ENCODE assay signal across 8 mouse cellular contexts in the genomic region with DNA sequence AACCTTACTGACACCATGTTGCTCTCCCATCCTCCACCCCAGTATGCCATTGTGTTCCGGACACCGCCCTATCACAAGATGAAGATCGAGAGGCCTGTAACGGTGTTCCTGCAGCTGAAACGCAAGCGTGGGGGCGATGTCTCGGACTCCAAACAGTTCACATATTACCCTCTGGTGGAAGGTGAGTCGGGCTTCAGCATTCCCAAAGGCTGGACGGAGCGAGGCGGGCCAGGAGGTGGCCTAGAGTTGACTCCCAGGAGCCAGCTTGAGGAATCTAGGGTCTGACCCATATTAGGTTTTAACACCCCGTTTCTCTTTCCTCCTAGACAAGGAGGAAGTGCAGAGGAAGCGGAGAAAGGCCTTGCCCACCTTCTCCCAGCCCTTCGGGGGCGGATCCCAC. TPM values are rescaled to one million over a fixed set of nuclear protein-coding genes. Genes with fewer than 3 reads are reported as not detected.
DNase-seq lines count a peak whose midpoint lies in the region; ATAC-seq and TF ChIP-seq lines count a peak whose summit lies in the region.

No protein-coding gene starts in this region.

- DNase-seq in kidney, adult 9 months = no peak
- peak; percentile 16 to 27 for DNase-seq in cerebellum, adult 2 months
- peak; percentile 55 for DNase-seq in forebrain, embryonic 11.5 days (ENCODE audit: low spot score)
- DNase-seq in liver, embryonic 11.5 days (ENCODE audit: low spot score) = peak; percentile 33
- DNase-seq in left cerebral cortex, postnatal 4 days = no peak
- no peak for DNase-seq in spleen, adult 18-20 months

- no peak for ATAC-seq in kidney, embryonic 16.5 days (ENCODE audit: low FRiP score, low TSS enrichment)
- no peak for ATAC-seq in forebrain, embryonic 11.5 days (replicated peaks; ENCODE audit: low FRiP score)
- no peak for ATAC-seq in liver, embryonic 11.5 days (replicated peaks; ENCODE audit: low FRiP score)
- ATAC-seq in erythroblast, adult 5-6 weeks (replicated peaks; ENCODE audit: low FRiP score, poor library complexity, severe bottlenecking) = no peak

- no peak overlapping the region for H3K27ac ChIP-seq in kidney, embryonic 16.5 days (ENCODE audit: low read length)
- H3K27ac ChIP-seq in cerebellum, adult 2 months (ENCODE audit: insufficient read depth, low read length) = no peak overlapping the region
- no peak overlapping the region for H3K27ac ChIP-seq in forebrain, embryonic 11.5 days (ENCODE audit: low read depth, low read length)
- no peak overlapping the region for H3K27ac ChIP-seq in liver, embryonic 11.5 days (ENCODE audit: low read depth, low read length)

- intact Hi-C loops in left cerebral cortex, postnatal 4 days (cut with DNase I) = loop anchor here (5.0 kb wide), 1 partner anchor 171 kb away; no protein-coding TSS in a partner anchor

- WGBS in kidney, embryonic 16.5 days = 72% methylated on average over 16 of the region's 16 CpGs
- 81% methylated on average over 16 of the region's 16 CpGs for WGBS in cerebellum, adult 2 months
- 51% methylated on average over 16 of the region's 16 CpGs for WGBS in forebrain, embryonic 11.5 days
- 62% methylated on average over 16 of the region's 16 CpGs for WGBS in liver, embryonic 11.5 days

- H3K4me1 ChIP-seq in kidney, embryonic 16.5 days (ENCODE audit: insufficient read depth, low read length) = peaks cover 17% of the 10 kb centered on the region
- H3K4me1 ChIP-seq in cerebellum, adult 2 months (ENCODE audit: control insufficient read depth, insufficient read depth, low read length) = peaks cover 8% of the 10 kb centered on the region; the same call in 1 of the 2 replicates
- peaks cover 10% of the 10 kb centered on the region for H3K4me1 ChIP-seq in forebrain, embryonic 11.5 days (replicated peaks; ENCODE audit: control insufficient read depth, insufficient read depth, low read length)
- peaks cover 16% of the 10 kb centered on the region for H3K4me1 ChIP-seq in liver, embryonic 11.5 days (replicated peaks; ENCODE audit: control insufficient read depth, insufficient read depth, low read length)

- TF ChIP-seq POLR2A in cerebellum, adult 2 months (IDR thresholded peaks at IDR 0.05; ENCODE audit: borderline replicate concordance, insufficient read depth, low read length) = no peak

- no peak overlapping the region for H3K9ac ChIP-seq in kidney, embryonic 16.5 days (replicated peaks; ENCODE audit: low read length)
- H3K9ac ChIP-seq in forebrain, embryonic 11.5 days (ENCODE audit: low read length) = 0 out of 2 replicates have a peak overlapping the region, but pooled peaks have one; percentile 20
- H3K9ac ChIP-seq in liver, embryonic 11.5 days (ENCODE audit: low read depth, low read length) = peak overlapping the region; percentile 69; the same call in 1 of the 2 replicates

- peaks cover 4% of the 10 kb centered on the region for H3K36me3 ChIP-seq in kidney, embryonic 16.5 days (ENCODE audit: insufficient read depth, low read length)
- no peaks in the 10 kb centered on the region for H3K36me3 ChIP-seq in forebrain, embryonic 11.5 days (ENCODE audit: control insufficient read depth, insufficient read depth, low read length)
- peaks cover 13% of the 10 kb centered on the region for H3K36me3 ChIP-seq in liver, embryonic 11.5 days (ENCODE audit: control insufficient read depth, insufficient read depth, low read length)

- H3K27me3 ChIP-seq in kidney, embryonic 16.5 days (ENCODE audit: insufficient read depth, low read length) = peaks cover 9% of the 10 kb centered on the region
- H3K27me3 ChIP-seq in cerebellum, adult 2 months (ENCODE audit: control insufficient read depth, insufficient read depth, low read length) = no peaks in the 10 kb centered on the region; the same call in 1 of the 2 replicates
- H3K27me3 ChIP-seq in forebrain, embryonic 11.5 days (ENCODE audit: control insufficient read depth, insufficient read depth, low read length) = peaks cover 28% of the 10 kb centered on the region
- H3K27me3 ChIP-seq in liver, embryonic 11.5 days (replicated peaks; ENCODE audit: control insufficient read depth, insufficient read depth, low read length) = peaks cover 23% of the 10 kb centered on the region

- no peak overlapping the region for H3K4me3 ChIP-seq in kidney, embryonic 16.5 days (ENCODE audit: low read length)
- H3K4me3 ChIP-seq in cerebellum, adult 2 months (replicated peaks; ENCODE audit: insufficient read depth, low read depth, low read length) = no peak overlapping the region
- H3K4me3 ChIP-seq in forebrain, embryonic 11.5 days (ENCODE audit: low read depth, low read length) = no peak overlapping the region; the same call in 1 of the 2 replicates
- peak overlapping the region; percentile 52; the same call in 1 of the 2 replicates for H3K4me3 ChIP-seq in liver, embryonic 11.5 days (ENCODE audit: low read depth, low read length)

- 0 out of 2 replicates have a peak overlapping the region, but pooled peaks have one; percentile 79 for H3K4me2 ChIP-seq in kidney, embryonic 16.5 days (replicated peaks; ENCODE audit: low read depth, low read length)
- H3K4me2 ChIP-seq in forebrain, embryonic 11.5 days (ENCODE audit: low read depth, low read length, severe bottlenecking) = peak overlapping the region; percentile 74; the same call in 1 of the 2 replicates
- peak overlapping the region; percentile 95 for H3K4me2 ChIP-seq in liver, embryonic 11.5 days

- no peak for TF ChIP-seq CTCF in cerebellum, adult 2 months (IDR thresholded peaks at IDR 0.05; ENCODE audit: borderline replicate concordance, insufficient read depth, low read depth, low read length)

- no peaks in the 10 kb centered on the region for H3K9me3 ChIP-seq in kidney, embryonic 16.5 days (ENCODE audit: low read length)
- no peaks in the 10 kb centered on the region for H3K9me3 ChIP-seq in forebrain, embryonic 11.5 days (ENCODE audit: control insufficient read depth, low read length)
- H3K9me3 ChIP-seq in liver, embryonic 11.5 days (ENCODE audit: control insufficient read depth, low read length) = no peaks in the 10 kb centered on the region

RNA-seq across cellular contexts. Expression of gene Nfkb2, which starts 4.2 kb away (rescaled TPM):
- 9.7 and 11.5 TPM in 2 replicates for polyA plus RNA-seq in kidney, embryonic 16.5 days (2015; fragmentation: Nextera tagmentation; extraction: Ambion mirVana)
- 4.2 TPM in 2 replicates for polyA plus RNA-seq in cerebellum, adult 2 months (2012; rRNA removed)
- 4.1 and 4.2 TPM in 2 replicates for polyA plus RNA-seq in forebrain, embryonic 11.5 days (2014; fragmentation: Nextera tagmentation; extraction: Ambion mirVana)
- polyA plus RNA-seq in liver, embryonic 11.5 days (2014; fragmentation: Nextera tagmentation; extraction: Ambion mirVana) = 6.0 and 6.6 TPM in 2 replicates
- total RNA-seq in left cerebral cortex, postnatal 4 days (2021) = 1 to 10 TPM; 2.5 to 2.8 TPM
- 0.96 and 1.0 TPM in 2 replicates for total RNA-seq in erythroblast, adult 5-6 weeks (2015; ENCODE audit: low replicate concordance)
- 2.8 and 3.1 TPM in 2 replicates for total RNA-seq in erythroblast, adult 5-6 weeks (2017; ENCODE audit: low replicate concordance)

RNA-seq across cellular contexts. Expression of gene Psd, which starts 18.7 kb away (rescaled TPM):
- 4.5 and 5.4 TPM in 2 replicates for polyA plus RNA-seq in kidney, embryonic 16.5 days (2015; fragmentation: Nextera tagmentation; extraction: Ambion mirVana)
- 194 and 207 TPM in 2 replicates for polyA plus RNA-seq in cerebellum, adult 2 months (2012; rRNA removed)
- polyA plus RNA-seq in forebrain, embryonic 11.5 days (2014; fragmentation: Nextera tagmentation; extraction: Ambion mirVana) = 10.7 and 11.3 TPM in 2 replicates
- 11.9 and 12.4 TPM in 2 replicates for polyA plus RNA-seq in liver, embryonic 11.5 days (2014; fragmentation: Nextera tagmentation; extraction: Ambion mirVana)
- total RNA-seq in left cerebral cortex, postnatal 4 days (2021) = 100 to 1,000 TPM; 670 to 671 TPM
- total RNA-seq in erythroblast, adult 5-6 weeks (2015; ENCODE audit: low replicate concordance) = 0.63 TPM in 1 of 2 replicates, not detected in the other
- total RNA-seq in erythroblast, adult 5-6 weeks (2017; ENCODE audit: low replicate concordance) = 0.70 TPM in 1 of 2 replicates, not detected in the other

RNA-seq across cellular contexts. Expression of gene Fbxl15, which starts 19.7 kb away (rescaled TPM):
- 22.4 and 26.0 TPM in 2 replicates for polyA plus RNA-seq in kidney, embryonic 16.5 days (2015; fragmentation: Nextera tagmentation; extraction: Ambion mirVana)
- polyA plus RNA-seq in cerebellum, adult 2 months (2012; rRNA removed) = 38.8 and 41.7 TPM in 2 replicates
- 22.5 and 25.8 TPM in 2 replicates for polyA plus RNA-seq in forebrain, embryonic 11.5 days (2014; fragmentation: Nextera tagmentation; extraction: Ambion mirVana)
- 15.7 and 16.4 TPM in 2 replicates for polyA plus RNA-seq in liver, embryonic 11.5 days (2014; fragmentation: Nextera tagmentation; extraction: Ambion mirVana)
- 10 to 100 TPM; 22.3 to 23.4 TPM for total RNA-seq in left cerebral cortex, postnatal 4 days (2021)
- not detected in 2 replicates for total RNA-seq in erythroblast, adult 5-6 weeks (2015; ENCODE audit: low replicate concordance)
- not detected in 2 replicates for total RNA-seq in erythroblast, adult 5-6 weeks (2017; ENCODE audit: low replicate concordance)

RNA-seq across cellular contexts. Expression of gene Cuedc2, which starts 30.2 kb away (rescaled TPM):
- polyA plus RNA-seq in kidney, embryonic 16.5 days (2015; fragmentation: Nextera tagmentation; extraction: Ambion mirVana) = 188 and 198 TPM in 2 replicates
- 258 and 262 TPM in 2 replicates for polyA plus RNA-seq in cerebellum, adult 2 months (2012; rRNA removed)
- 217 and 242 TPM in 2 replicates for polyA plus RNA-seq in forebrain, embryonic 11.5 days (2014; fragmentation: Nextera tagmentation; extraction: Ambion mirVana)
- polyA plus RNA-seq in liver, embryonic 11.5 days (2014; fragmentation: Nextera tagmentation; extraction: Ambion mirVana) = 151 and 153 TPM in 2 replicates
- total RNA-seq in left cerebral cortex, postnatal 4 days (2021) = 100 to 1,000 TPM; 221 to 222 TPM
- 8.1 and 8.4 TPM in 2 replicates for total RNA-seq in erythroblast, adult 5-6 weeks (2015; ENCODE audit: low replicate concordance)
- 23.6 and 39.4 TPM in 2 replicates for total RNA-seq in erythroblast, adult 5-6 weeks (2017; ENCODE audit: low replicate concordance)

RNA-seq across cellular contexts. Expression of gene Mfsd13a, which starts 32.6 kb away (rescaled TPM):
- polyA plus RNA-seq in kidney, embryonic 16.5 days (2015; fragmentation: Nextera tagmentation; extraction: Ambion mirVana) = 14.7 and 16.9 TPM in 2 replicates
- polyA plus RNA-seq in cerebellum, adult 2 months (2012; rRNA removed) = 32.3 and 32.9 TPM in 2 replicates
- 7.9 and 8.6 TPM in 2 replicates for polyA plus RNA-seq in forebrain, embryonic 11.5 days (2014; fragmentation: Nextera tagmentation; extraction: Ambion mirVana)
- polyA plus RNA-seq in liver, embryonic 11.5 days (2014; fragmentation: Nextera tagmentation; extraction: Ambion mirVana) = 21.9 and 25.4 TPM in 2 replicates
- 10 to 100 TPM; 16.8 to 18.3 TPM for total RNA-seq in left cerebral cortex, postnatal 4 days (2021)
- total RNA-seq in erythroblast, adult 5-6 weeks (2015; ENCODE audit: low replicate concordance) = 5.4 and 9.6 TPM in 2 replicates
- total RNA-seq in erythroblast, adult 5-6 weeks (2017; ENCODE audit: low replicate concordance) = 1.4 and 1.8 TPM in 2 replicates

Comparison
In these comparisons a context has a peak if more than half of its experiments do, and no peak if none do; other contexts are left out.
1. DNase-seq: peak in cerebellum, adult 2 months (2 of 2), forebrain, embryonic 11.5 days (single experiment) and liver, embryonic 11.5 days (single experiment); none in kidney, adult 9 months (single experiment), left cerebral cortex, postnatal 4 days (single experiment) and spleen, adult 18-20 months (0 of 2).
2. RNA of gene Psd, which starts 18.7 kb away (polyA plus RNA-seq): 194 to 207 TPM in cerebellum, adult 2 months; 11.9 to 12.4 TPM in liver, embryonic 11.5 days, 10.7 to 11.3 TPM in forebrain, embryonic 11.5 days and 4.5 to 5.4 TPM in kidney, embryonic 16.5 days; every median in the first group is over 10 times any median in the second.
3. Peak in every context shown above with its lines, with median percentiles within 50 percentile points of each other: H3K4me2 ChIP-seq.